Mouse (Mus musculus) T-helper 1 cell (primary cell): Measurements from ENCODE around the gene Pglyrp4.

Experiments
- in situ Hi-C: fragments of 300-600 bp; cut with MboI, MseI; formaldehyde crosslinking; loops from one replicate; pipeline ENCODE4 v1.15.1; 2025; ENCODE audit warnings: high pct_unique_total_duplicates

Pglyrp4 gene

GRCm38 (mm10) chr3:90726606-90727005, at the start of gene Pglyrp4:
TSS of gene Pglyrp4 (plus strand) at chr3:90726906.
- in situ Hi-C loops: no loop called here

DNA sequence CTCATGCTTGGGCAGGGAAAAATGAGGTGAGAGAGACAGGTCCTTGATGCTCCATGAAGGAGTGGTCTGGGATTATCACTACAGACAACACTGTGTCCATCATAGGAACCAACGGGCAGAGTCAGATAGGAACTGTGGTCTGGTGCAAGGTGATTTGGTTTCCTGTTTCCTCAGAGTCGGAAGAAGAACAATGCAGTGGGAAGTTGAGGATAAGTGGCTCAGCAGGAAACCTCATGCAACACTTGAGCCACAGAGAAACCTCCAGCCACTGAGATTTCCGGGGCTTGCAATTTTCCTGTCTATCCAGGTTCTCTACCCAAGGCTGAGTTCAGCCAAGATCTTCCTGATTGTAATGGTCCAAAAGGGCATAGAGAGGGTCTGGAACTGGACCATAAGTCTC, 48.0 kb upstream of the Pglyrp4 start:
- in situ Hi-C loops: no loop called here

GRCm38 (mm10) chr3:90683929-90684328, 42.8 kb upstream of the Pglyrp4 start:
- in situ Hi-C loops: no loop called here

DNA sequence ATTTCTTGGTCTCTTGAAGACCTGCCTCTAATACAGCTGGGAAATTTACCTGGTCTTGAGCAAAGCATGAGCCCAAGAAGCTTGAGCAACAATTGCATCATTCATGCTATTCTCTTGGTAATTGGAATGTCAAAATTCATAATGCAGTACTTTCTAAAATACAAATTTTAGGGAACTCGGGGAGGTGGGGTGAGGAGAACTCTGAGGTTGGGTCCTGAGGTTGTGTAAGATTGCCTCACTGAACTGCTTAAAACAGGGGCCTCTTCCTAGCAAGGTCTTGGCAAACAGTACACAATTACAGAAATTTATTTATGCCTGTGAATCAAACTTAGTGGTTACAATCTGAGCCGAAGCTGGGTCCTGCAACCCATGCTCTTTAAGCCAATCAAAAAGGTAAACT, 39.9 kb upstream of the Pglyrp4 start:
- in situ Hi-C loops: no loop called here

GRCm38 (mm10) chr3:90693496-90693895, 33.2 kb upstream of the Pglyrp4 start:
- in situ Hi-C loops: no loop called here

- in situ Hi-C loops: no loop called here
Measured at GRCm38 (mm10) chr3:90695613-90696012, 31.1 kb upstream of the Pglyrp4 start, which contains the start of gene S100a9. TSS of gene S100a9 (minus strand) at chr3:90695721.

DNA sequence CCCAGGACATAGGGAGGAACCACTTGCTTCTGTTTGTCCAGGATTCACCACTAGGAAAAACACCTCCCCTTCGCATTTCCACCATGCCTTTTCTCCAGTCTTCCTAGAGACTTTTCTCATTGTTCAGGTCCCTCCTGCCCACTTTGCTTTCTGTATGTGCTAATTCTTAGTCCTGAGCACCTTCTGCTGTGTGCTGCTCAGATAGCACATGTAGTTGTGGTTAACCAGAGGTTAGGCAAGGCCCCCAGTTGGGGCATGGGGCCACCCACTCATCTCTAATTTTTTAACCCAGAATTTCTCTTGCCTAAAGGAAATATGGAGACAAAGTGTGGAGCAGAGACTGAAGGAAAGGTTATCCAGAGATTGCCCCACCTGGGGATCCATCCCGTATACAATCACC, 24.5 kb upstream of the Pglyrp4 start:
- in situ Hi-C loops: no loop called here

- in situ Hi-C loops: no loop called here
Measured at GRCm38 (mm10) chr3:90708523-90709202, 18.0 kb upstream of the Pglyrp4 start.

DNA sequence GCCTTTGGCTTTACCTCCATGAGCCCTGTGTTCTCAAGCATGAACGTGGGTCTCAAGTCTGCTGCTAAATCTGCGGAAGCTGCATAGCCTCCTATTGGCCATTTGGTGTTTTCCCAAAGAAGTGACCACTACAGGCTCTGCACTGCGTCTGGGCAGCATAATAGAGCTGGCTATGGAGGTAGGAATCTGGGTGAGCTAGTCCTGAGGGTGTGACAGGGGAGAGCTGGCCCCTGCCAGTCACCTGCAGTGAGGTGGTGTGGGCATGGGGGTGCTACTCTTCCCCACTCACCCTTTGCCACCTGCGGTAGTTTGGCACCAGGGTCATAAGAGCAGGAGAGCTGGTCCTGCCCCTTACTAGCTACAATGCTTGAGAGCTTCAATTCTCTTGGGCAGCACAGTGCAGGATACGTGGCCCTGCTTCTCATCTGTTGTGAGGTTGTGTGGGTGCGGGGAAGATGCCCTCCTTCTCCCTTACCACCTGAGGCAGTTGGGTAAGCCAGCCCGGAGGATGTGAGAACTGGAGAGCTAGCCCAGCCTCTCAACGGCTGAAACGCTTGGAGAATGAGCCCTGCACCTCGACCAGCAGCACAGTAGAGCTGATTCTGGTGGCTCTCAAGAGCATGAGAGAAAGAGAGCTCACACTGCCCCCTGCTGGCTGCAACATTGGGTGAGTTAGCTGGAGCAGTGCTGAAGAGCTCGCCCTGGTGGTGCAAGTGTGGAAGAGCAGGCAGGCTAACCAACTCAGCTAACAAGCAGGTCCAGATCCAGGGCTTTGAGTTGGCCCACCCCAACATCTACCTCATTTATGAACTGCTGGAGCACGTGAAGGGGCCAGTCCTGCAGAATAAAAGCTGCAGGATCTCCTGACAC, 16.9 kb upstream of the Pglyrp4 start:
- in situ Hi-C loops: no loop called here

GRCm38 (mm10) chr3:90749658-90750057, 23.0 kb downstream of the Pglyrp4 start:
- in situ Hi-C loops: no loop called here

DNA sequence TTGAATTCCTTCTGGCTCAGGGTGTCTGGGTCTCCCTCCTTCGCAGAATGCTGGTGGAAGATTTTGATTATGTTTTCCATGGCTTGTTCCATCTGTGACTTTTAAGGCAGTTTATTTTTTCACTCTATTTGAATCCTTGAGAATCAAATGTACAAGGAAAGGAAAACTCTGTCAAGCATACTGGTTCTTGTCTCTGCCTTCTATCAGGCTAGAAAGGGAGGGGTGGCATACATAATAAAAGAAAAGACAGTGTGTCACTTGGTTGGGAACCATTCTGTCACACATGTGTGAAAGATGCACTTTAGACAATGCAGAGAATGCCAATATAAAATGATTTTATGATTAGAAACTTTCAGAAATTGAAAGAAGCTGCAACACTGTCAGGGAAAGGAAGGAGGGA, 51.1 kb downstream of the Pglyrp4 start, which contains the start of gene Gm5849:
TSS of gene Gm5849 (minus strand) at position 101 of the 400 bp plus-strand sequence.
- in situ Hi-C loops: loop anchor here (5.0 kb wide), 1 partner anchor 135 kb away; no protein-coding TSS in a partner anchor
